Mouse (Mus musculus) E14TG2a.4 (cell line): ENCODE data around the gene Tpst2.

Experiments
- CTCF ChIP-seq: conservative IDR thresholded peaks from 2 replicates; pipeline ENCODE4 v1.5.1; 2014; ENCODE audit warnings: low read length
- NANOG ChIP-seq: IDR thresholded peaks from 2 replicates; pipeline ENCODE4 v1.6.1; 2014; ENCODE audit warnings: borderline replicate concordance, low read length, mixed read lengths
- POU5F1 ChIP-seq: IDR thresholded peaks from 2 replicates; pipeline ENCODE4 v1.6.1; 2014; ENCODE audit warnings: low read length, borderline replicate concordance

GRCm38 (mm10) chr5:112257896-112258295 is 18.6 kb upstream of the Tpst2 start:
- TF ChIP-seq CTCF, result no peak
- TF ChIP-seq NANOG, result no peak
- TF ChIP-seq POU5F1, result no peak
